Mouse (Mus musculus): ENCODE data around the gene Ubl7.

DNA sequence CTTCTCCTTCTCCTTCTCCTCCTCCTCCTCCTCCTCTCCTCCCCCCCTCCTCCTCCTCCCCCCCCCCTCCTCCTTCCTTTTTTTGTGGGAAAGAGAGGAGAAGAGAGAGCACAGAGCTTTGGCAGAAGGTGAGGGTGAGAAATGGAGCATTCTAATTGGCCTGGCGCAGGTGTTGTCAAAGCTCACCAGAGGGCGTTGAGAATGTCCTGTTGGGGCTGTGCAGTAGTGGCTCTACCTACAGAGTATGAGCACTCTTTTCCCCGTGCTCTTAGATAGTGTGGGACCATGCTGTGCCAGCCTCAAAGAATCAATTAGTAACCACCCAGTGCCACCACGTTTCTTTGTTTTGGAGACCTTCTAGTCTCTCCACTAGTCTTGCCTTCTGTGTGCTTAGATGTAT lies 30.5 kb upstream of the Ubl7 start:
- no peak for TF ChIP-seq POLR2A (IDR thresholded peaks at IDR 0.05; ENCODE audit: low read depth, low read length)
- no peak for TF ChIP-seq CTCF (IDR thresholded peaks at IDR 0.05; ENCODE audit: extremely low read depth, insufficient read depth, insufficient read length, insufficient replicate concordance)
